Mouse (Mus musculus) heart, embryonic 16.5 days (tissue): Measurements from ENCODE around the gene Gm20604. TPM values are rescaled to one million over a fixed set of nuclear protein-coding genes. Genes with fewer than 3 reads are reported as not detected.

Experiments used
- ATAC-seq: fragments of 200-750 bp; cut with Nextera tagmentation; replicated peaks from 2 replicates; pipeline ENCODE4 v1.8.0; 2017; ENCODE audit warnings: moderate number of reproducible peaks; ENCODE audit not compliant: insufficient read depth, low FRiP score; ENCODE audit errors: extremely low read depth
- H3K27ac ChIP-seq: fragments of 300-500 bp; sonication (generic); 2 replicates; pipeline ENCODE4 v1.5.1; 2014; ENCODE audit warnings: mild to moderate bottlenecking, low read length, control low read depth, moderate library complexity
- H3K27me3 ChIP-seq: fragments of 300-500 bp; sonication (generic); 2 replicates; pipeline ENCODE4 v1.6.1; 2014; ENCODE audit warnings: low read length, mixed read lengths; ENCODE audit not compliant: control insufficient read depth, insufficient read depth
- H3K36me3 ChIP-seq: fragments of 300-500 bp; sonication (generic); 2 replicates; pipeline ENCODE4 v1.6.1; 2014; ENCODE audit not compliant: control insufficient read depth, insufficient read depth
- H3K4me1 ChIP-seq: fragments of 300-500 bp; sonication (generic); 2 replicates; pipeline ENCODE4 v1.6.1; 2014; ENCODE audit warnings: low read length, mixed read lengths; ENCODE audit not compliant: control insufficient read depth, insufficient read depth
- H3K4me2 ChIP-seq: fragments of 300-500 bp; sonication (generic); 2 replicates; pipeline ENCODE4 v1.6.1; 2014; ENCODE audit warnings: low read depth, mild to moderate bottlenecking, control low read depth, low read length
- H3K4me3 ChIP-seq: fragments of 300-500 bp; sonication (generic); 2 replicates; pipeline ENCODE4 v1.5.1; 2014; ENCODE audit warnings: mild to moderate bottlenecking, control low read depth, low read length
- H3K9ac ChIP-seq: fragments of 300-500 bp; sonication (generic); 2 replicates; pipeline ENCODE4 v1.6.1; 2014; ENCODE audit warnings: low read length, control low read depth
- H3K9me3 ChIP-seq: fragments of 300-500 bp; sonication (generic); replicated peaks from 2 replicates; pipeline ENCODE4 v1.6.1; 2016; ENCODE audit warnings: low read length; ENCODE audit not compliant: control insufficient read depth
- WGBS: fragments of 180-500 bp; shearing (Covaris S2); extraction: QIAGEN DNeasy Blood & Tissue Kit; methylation state at CpG from one replicate; pipeline ENCODE4 v1.1.7; 2014; 5-methylcytosine and 5-hydroxymethylcytosine counted together
- polyA plus RNA-seq: library from polyadenylated mRNA; unstranded; fragments of >200 nt; fragmentation: Nextera tagmentation; extraction: Ambion mirVana; gene quantifications from 2 replicates; pipeline ENCODE4 v1.2.1, GENCODE M21; 2015

Gm20604 gene
- polyA plus RNA-seq, 1 experiment from 2014 or later = 17.4 TPM

DNA sequence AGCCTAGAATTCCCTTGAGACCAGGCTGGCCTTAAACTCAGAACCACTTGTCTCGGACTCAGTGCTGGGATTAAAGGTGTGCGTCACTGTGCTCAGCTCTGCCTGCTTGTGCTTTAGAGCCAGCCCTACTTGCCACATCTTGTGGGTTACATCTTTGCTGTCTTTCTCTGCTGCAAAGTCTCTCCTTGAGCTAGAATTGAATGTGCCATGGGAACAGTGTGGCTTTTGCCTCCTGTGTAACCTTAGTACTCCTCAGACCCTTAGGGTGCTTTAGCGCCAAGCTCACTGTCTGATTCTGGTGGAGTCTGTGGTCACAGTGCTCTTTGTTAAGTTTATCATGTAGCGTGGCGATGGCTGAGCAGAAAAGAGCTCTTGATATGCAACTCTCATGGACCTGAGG, 14.2 kb upstream of the Gm20604 start:
- Histone ChIP-seq H3K9ac (no peak overlapping the region), H3K27ac (no peak overlapping the region), H3K4me3 (no peak overlapping the region), H3K4me1 (no peaks in the 10 kb centered on the region), H3K9me3 (0 out of 2 replicates have a peak, but pooled peaks cover 3% of the 10 kb centered on the region), H3K4me2 (no peak overlapping the region), H3K27me3 (no peaks in the 10 kb centered on the region), H3K36me3 (peaks cover 67% of the 10 kb centered on the region)
- ATAC-seq = no peak
- 92% methylated on average over 5 of the region's 5 CpGs for WGBS

DNA sequence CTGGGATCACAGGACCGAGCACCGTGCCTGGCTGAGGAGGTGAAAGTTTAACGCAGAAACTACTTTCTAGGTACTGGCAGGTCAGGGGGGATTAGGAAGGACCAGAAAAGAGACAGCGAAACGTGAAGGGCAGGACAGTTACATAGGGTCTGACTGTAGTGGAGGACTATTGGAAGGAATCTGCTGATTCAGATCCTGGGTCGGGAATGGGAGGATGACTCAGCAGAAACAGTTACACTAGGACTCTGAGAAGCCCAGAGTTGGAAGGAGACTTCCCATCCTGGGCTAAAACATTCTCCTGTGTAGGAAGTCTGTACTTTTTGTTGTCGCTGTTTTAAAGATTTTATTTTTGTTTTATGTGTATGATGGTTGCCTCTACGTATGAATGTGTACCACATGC, 13.1 kb upstream of the Gm20604 start:
- H3K4me1 ChIP-seq = no peaks in the 10 kb centered on the region
- no peak for ATAC-seq
- no peak overlapping the region for H3K27ac ChIP-seq
- H3K4me2 ChIP-seq = no peak overlapping the region
- no peak overlapping the region for H3K4me3 ChIP-seq
- H3K9ac ChIP-seq = no peak overlapping the region
- H3K9me3 ChIP-seq = 0 out of 2 replicates have a peak, but pooled peaks cover 3% of the 10 kb centered on the region
- WGBS = 95% methylated on average over 8 of the region's 8 CpGs
- no peaks in the 10 kb centered on the region for H3K27me3 ChIP-seq
- peaks cover 69% of the 10 kb centered on the region for H3K36me3 ChIP-seq

DNA sequence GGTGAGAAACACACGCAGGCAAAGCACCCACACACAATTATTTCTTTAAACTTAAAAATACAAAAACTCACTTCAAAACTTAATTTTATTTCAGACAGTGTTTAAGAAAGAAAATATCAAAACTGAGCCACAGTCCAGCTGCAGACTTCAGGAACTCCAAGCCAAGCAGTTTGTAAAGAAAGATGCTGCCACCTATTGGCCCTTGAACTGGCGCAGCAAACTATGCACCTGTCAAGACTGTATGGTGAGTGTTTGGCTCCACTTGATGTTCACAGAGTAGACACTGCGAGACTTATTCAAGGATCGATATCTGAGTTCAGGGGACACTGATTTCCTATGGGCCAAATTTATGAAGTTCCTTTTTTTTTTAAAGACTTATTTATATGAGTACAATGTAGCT, 10.5 kb upstream of the Gm20604 start:
- Histone ChIP-seq H3K27me3 (no peaks in the 10 kb centered on the region), H3K27ac (no peak overlapping the region), H3K4me1 (no peaks in the 10 kb centered on the region), H3K36me3 (peaks cover 63% of the 10 kb centered on the region), H3K9me3 (0 out of 2 replicates have a peak, but pooled peaks cover 3% of the 10 kb centered on the region), H3K4me2 (no peak overlapping the region), H3K9ac (no peak overlapping the region), H3K4me3 (no peak overlapping the region)
- ATAC-seq = no peak
- 85% methylated on average over 4 of the region's 4 CpGs for WGBS

DNA sequence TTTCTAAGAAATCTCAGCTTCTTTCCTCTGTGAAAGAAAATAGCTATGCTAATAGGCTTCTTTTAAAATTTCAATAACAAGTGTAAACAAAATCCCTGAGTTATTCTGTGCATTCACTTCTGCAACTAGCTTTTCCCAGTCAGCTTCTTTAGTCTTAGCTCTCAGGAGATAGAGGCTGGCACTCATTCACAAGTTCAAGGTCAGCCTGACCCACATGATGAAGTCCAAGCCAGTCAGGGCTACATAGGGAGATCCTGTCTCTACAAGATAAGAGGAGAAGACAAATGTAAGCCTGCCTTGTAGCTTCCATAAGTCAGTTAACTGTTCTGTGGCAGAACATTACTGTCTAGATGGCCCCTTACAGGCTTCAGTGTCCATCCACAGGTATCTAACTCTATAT, 5.2 kb upstream of the Gm20604 start:
- Histone ChIP-seq H3K27ac (no peak overlapping the region), H3K4me1 (peaks cover 7% of the 10 kb centered on the region), H3K9me3 (no peaks in the 10 kb centered on the region), H3K4me2 (no peak overlapping the region), H3K36me3 (peaks cover 34% of the 10 kb centered on the region), H3K9ac (no peak overlapping the region), H3K27me3 (no peaks in the 10 kb centered on the region), H3K4me3 (no peak overlapping the region)
- no peak for ATAC-seq

DNA sequence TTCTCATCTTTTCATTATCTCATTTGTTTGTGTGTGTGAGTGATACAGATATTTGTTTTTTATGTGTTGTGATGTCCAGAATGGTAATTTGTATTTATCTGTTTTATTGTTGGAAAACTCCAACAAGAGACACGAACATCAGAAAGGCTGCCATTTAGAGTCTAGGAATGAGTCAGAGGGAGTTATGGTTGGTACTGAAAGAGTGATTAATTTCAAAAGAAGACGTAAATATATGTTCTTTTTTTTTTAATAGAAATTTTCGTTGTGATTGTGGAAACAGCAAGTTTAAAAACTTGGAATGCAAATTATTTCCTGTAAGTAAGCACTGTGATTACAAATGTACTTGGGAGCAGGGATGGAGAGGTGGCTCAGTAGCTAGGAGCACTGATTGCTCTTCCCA, 3.2 kb upstream of the Gm20604 start:
- no peaks in the 10 kb centered on the region for H3K27me3 ChIP-seq
- no peak overlapping the region for H3K4me3 ChIP-seq
- no peaks in the 10 kb centered on the region for H3K9me3 ChIP-seq
- 79% methylated on average over 3 of the region's 3 CpGs for WGBS
- H3K9ac ChIP-seq = no peak overlapping the region
- ATAC-seq = no peak
- H3K4me1 ChIP-seq = peaks cover 11% of the 10 kb centered on the region
- H3K27ac ChIP-seq = no peak overlapping the region
- H3K4me2 ChIP-seq = no peak overlapping the region
- peaks cover 19% of the 10 kb centered on the region for H3K36me3 ChIP-seq

DNA sequence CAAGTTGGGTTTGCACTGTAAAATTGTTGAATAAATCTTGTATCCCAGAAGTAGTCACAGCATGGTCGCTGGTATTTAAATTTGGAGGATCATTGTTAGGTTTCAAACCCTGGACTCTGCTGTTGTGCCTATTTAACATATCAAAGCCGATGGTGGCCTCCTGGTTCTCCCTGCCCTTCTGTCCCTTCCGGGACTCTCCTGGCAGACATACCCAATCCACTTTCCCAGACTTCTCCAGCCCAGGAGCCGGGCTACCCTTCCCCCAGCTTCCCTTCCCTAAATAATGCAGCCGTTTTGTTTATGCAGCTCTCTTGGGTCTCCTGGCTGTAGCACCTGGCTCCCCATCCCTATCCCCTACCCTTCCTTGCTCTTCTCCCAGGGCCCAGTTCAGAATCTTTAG, 464 bp upstream of the Gm20604 start:
- H3K27ac ChIP-seq = peak overlapping the region; percentile 80
- peaks cover 6% of the 10 kb centered on the region for H3K36me3 ChIP-seq
- H3K9ac ChIP-seq = peak overlapping the region; percentile 87
- ATAC-seq = no peak
- WGBS = 5% methylated on average over 5 of the region's 5 CpGs
- peaks cover 16% of the 10 kb centered on the region for H3K4me1 ChIP-seq
- peak overlapping the region; percentile 75 for H3K4me3 ChIP-seq
- no peaks in the 10 kb centered on the region for H3K27me3 ChIP-seq
- H3K4me2 ChIP-seq = peak overlapping the region; percentile 93
- no peaks in the 10 kb centered on the region for H3K9me3 ChIP-seq

DNA sequence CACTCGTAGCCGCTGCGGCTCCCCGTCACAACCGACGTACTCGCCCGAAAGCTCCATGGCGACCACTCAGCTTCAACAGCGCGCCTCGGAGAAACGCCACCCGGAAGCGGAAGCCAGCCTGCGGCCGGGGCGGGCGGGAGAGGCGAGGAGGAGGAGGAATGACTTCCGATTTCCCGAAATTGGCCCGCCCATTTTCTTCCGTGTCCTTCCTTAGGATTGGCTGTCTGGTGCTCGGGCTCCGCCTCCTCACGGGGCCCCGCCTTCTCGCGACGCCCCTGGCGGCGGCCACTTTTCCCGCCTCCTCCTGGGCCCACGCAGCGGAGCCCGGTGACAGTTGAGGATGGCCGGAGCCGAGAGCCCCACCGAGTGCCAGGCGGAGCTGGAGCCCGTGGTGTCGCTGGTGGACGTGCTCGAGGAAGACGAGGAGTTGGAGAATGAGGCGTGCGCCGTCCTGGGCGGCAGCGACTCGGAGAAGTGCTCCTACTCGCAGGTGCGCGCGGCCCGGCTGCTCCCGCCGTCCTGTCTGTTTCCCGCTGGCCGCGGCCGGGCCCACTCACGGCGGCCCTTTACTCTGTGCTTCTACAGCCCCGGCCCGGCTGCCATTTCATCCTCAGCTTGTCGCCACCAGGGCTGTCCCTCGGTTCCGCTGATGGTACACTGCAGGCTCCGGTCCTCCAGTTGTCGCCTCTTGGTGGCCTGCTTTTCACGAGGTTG, 626 bp downstream of the Gm20604 start, which contains the start of the genes Gm28051, Gon7 and Ubr7:
Gene Gm28051 (minus strand): TSS at position 77 of the 714 bp plus-strand sequence.
Gene Gon7 (minus strand): TSS at position 115 of the 714 bp plus-strand sequence.
Gene Ubr7 (plus strand): TSS at position 279 of the 714 bp plus-strand sequence.
- no peaks in the 10 kb centered on the region for H3K27me3 ChIP-seq
- peak; percentile 98 for ATAC-seq
- peak within 1 kb of the TSS; percentile 93 for H3K4me2 ChIP-seq
- WGBS = under 1% methylated on average over 68 of the region's 73 CpGs
- H3K36me3 ChIP-seq = peaks cover 3% of the 10 kb centered on the region
- peak within 1 kb of the TSS; percentile 92 for H3K27ac ChIP-seq
- H3K4me1 ChIP-seq = peaks cover 16% of the 10 kb centered on the region
- peak within 1 kb of the TSS; percentile 87 for H3K9ac ChIP-seq
- no peaks in the 10 kb centered on the region for H3K9me3 ChIP-seq
- H3K4me3 ChIP-seq = peak within 1 kb of the TSS; percentile 75

DNA sequence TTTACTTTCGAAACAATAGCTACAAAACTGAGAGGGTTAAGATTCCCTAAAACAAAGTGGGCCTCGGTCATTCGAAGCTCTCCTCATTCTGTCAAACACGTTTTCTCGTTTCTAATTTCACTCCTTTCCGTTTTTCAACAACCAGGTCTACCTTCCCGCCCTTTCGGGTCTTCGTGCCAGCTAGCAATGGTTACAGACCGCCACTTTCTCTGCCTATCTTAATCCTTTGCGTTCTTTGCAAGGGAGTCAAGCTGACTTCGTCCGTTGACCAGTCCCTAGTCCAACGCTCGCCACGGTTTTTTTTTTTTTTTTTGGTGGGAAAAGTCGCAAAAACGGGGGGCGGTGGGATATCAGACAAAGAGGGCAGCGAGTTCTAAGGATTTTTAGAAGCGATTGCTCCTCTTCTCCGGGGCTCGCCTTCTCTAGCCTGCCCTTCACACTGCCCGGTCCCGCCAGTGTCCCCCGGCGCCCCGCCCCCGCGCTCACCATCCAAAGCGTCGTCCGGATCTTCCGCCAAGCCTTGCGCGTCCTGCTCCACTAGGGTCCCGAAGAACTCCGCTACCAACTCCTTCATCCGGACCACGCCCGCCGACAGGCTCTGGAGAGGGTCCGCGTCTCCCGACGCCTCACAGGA, 1.3 kb downstream of the Gm20604 start:
- H3K4me2 ChIP-seq = peak overlapping the region; percentile 85
- peaks cover 16% of the 10 kb centered on the region for H3K4me1 ChIP-seq
- H3K9ac ChIP-seq = peak overlapping the region; percentile 87
- peak; percentile 82 for ATAC-seq
- peak overlapping the region; percentile 75 for H3K4me3 ChIP-seq
- WGBS = 1% methylated on average over 46 of the region's 46 CpGs
- peak overlapping the region; percentile 92 for H3K27ac ChIP-seq
- peaks cover under 1% of the 10 kb centered on the region for H3K36me3 ChIP-seq
- no peaks in the 10 kb centered on the region for H3K9me3 ChIP-seq
- H3K27me3 ChIP-seq = no peaks in the 10 kb centered on the region

DNA sequence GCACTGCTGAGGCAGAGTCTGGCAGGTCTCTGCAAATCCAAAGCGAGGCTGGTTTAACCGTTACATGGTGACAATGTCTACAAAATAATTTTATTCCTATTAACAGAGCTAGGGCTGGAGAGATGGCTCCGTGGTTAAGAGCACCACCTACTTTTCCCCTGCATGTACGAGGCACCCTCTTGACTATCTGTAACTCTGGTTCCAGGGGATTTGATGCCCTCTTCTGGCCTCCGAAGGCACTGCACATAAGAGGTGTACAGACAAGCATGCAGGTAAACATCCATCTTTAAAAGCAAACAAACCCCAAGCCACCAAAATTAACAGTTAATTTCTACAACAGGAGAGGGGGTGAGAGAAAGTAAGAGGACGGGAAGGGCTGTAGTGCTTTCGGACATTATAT, 2.2 kb downstream of the Gm20604 start:
- no peaks in the 10 kb centered on the region for H3K36me3 ChIP-seq
- no peak overlapping the region for H3K9ac ChIP-seq
- no peaks in the 10 kb centered on the region for H3K27me3 ChIP-seq
- peak overlapping the region; percentile 75 for H3K4me3 ChIP-seq
- no peak overlapping the region for H3K27ac ChIP-seq
- no peaks in the 10 kb centered on the region for H3K9me3 ChIP-seq
- H3K4me2 ChIP-seq = peak overlapping the region; percentile 85
- peaks cover 16% of the 10 kb centered on the region for H3K4me1 ChIP-seq
- ATAC-seq = no peak
- 79% methylated on average over 7 of the region's 7 CpGs for WGBS
